Mouse (Mus musculus): ENCODE measurements around the gene Tcea2. TPM values are rescaled to one million over a fixed set of nuclear protein-coding genes. Genes with fewer than 3 reads are reported as not detected.

The Tcea2 gene
- polyA plus RNA-seq, 1 experiment from 2014 or later: 25.3 TPM

- Histone ChIP-seq H3K36me3 (ENCODE audit: control insufficient read depth, insufficient read depth, low read length) (no peaks in the 10 kb centered on the region), H3K9me3 (ENCODE audit: control insufficient read depth, low read length) (no peaks in the 10 kb centered on the region), H3K4me2 (ENCODE audit: low read length) (peak overlapping the region; percentile 68), H3K27ac (ENCODE audit: low read depth) (no peak overlapping the region), H3K4me1 (replicated peaks; ENCODE audit: control insufficient read depth, insufficient read depth, low read length) (peaks cover 1% of the 10 kb centered on the region; the same call in 1 of the 2 replicates), H3K9ac (ENCODE audit: low read length) (peak overlapping the region; percentile 38; the same call in 1 of the 2 replicates), H3K4me3 (ENCODE audit: low read depth, low read length) (peak overlapping the region; percentile 47), H3K27me3 (replicated peaks; ENCODE audit: control insufficient read depth, insufficient read depth, low read length) (peaks cover 64% of the 10 kb centered on the region)
- 5% methylated on average over 56 of the region's 56 CpGs for WGBS
- no peak for ATAC-seq (replicated peaks; ENCODE audit: low FRiP score, low TSS enrichment, low read depth)
- DNase-seq (ENCODE audit: low spot score): peak; percentile 63
These were observed 9.7 kb upstream of the Tcea2 start for GRCm38 (mm10) chr2:181670285-181670912.

- peak; percentile 67 for DNase-seq (ENCODE audit: low spot score)
- 1% methylated on average over 41 of the region's 41 CpGs for WGBS
- H3K27ac ChIP-seq (ENCODE audit: low read depth): no peak overlapping the region
- peak overlapping the region; percentile 47 for H3K4me3 ChIP-seq (ENCODE audit: low read depth, low read length)
- ATAC-seq (replicated peaks; ENCODE audit: low FRiP score, low TSS enrichment, low read depth): no peak
- no peaks in the 10 kb centered on the region for H3K36me3 ChIP-seq (ENCODE audit: control insufficient read depth, insufficient read depth, low read length)
- no peaks in the 10 kb centered on the region for H3K9me3 ChIP-seq (ENCODE audit: control insufficient read depth, low read length)
- peak overlapping the region; percentile 68 for H3K4me2 ChIP-seq (ENCODE audit: low read length)
- H3K27me3 ChIP-seq (replicated peaks; ENCODE audit: control insufficient read depth, insufficient read depth, low read length): peaks cover 64% of the 10 kb centered on the region
- H3K9ac ChIP-seq (ENCODE audit: low read length): peak overlapping the region; percentile 38; the same call in 1 of the 2 replicates
- peaks cover 5% of the 10 kb centered on the region; the same call in 1 of the 2 replicates for H3K4me1 ChIP-seq (replicated peaks; ENCODE audit: control insufficient read depth, insufficient read depth, low read length)
These were observed 9.2 kb upstream of the Tcea2 start for GRCm38 (mm10) chr2:181670913-181671311.

GRCm38 (mm10) chr2:181671326-181671725 is 8.8 kb upstream of the Tcea2 start, which contains the start of gene Sox18:
Gene Sox18 (minus strand): TSS chr2:181671640.
- Histone ChIP-seq H3K4me3 (ENCODE audit: low read depth, low read length) (peak within 1 kb of the TSS; percentile 47), H3K4me1 (replicated peaks; ENCODE audit: control insufficient read depth, insufficient read depth, low read length) (peaks cover 5% of the 10 kb centered on the region; the same call in 1 of the 2 replicates), H3K27ac (ENCODE audit: low read depth) (no peak within 1 kb of the TSS), H3K9me3 (ENCODE audit: control insufficient read depth, low read length) (no peaks in the 10 kb centered on the region), H3K36me3 (ENCODE audit: control insufficient read depth, insufficient read depth, low read length) (no peaks in the 10 kb centered on the region), H3K9ac (ENCODE audit: low read length) (peak within 1 kb of the TSS; percentile 38; the same call in 1 of the 2 replicates), H3K27me3 (replicated peaks; ENCODE audit: control insufficient read depth, insufficient read depth, low read length) (peaks cover 64% of the 10 kb centered on the region), H3K4me2 (ENCODE audit: low read length) (peak within 1 kb of the TSS; percentile 68)
- DNase-seq (ENCODE audit: low spot score) (peak; percentile 63), ATAC-seq (replicated peaks; ENCODE audit: low FRiP score, low TSS enrichment, low read depth) (no peak)
- under 1% methylated on average over 43 of the region's 43 CpGs for WGBS

GRCm38 (mm10) chr2:181671984-181672383 is 8.1 kb upstream of the Tcea2 start:
- peak overlapping the region; percentile 68 for H3K4me2 ChIP-seq (ENCODE audit: low read length)
- H3K27ac ChIP-seq (ENCODE audit: low read depth): no peak overlapping the region
- H3K36me3 ChIP-seq (ENCODE audit: control insufficient read depth, insufficient read depth, low read length): no peaks in the 10 kb centered on the region
- no peaks in the 10 kb centered on the region for H3K9me3 ChIP-seq (ENCODE audit: control insufficient read depth, low read length)
- DNase-seq (ENCODE audit: low spot score) (no peak), ATAC-seq (replicated peaks; ENCODE audit: low FRiP score, low TSS enrichment, low read depth) (no peak)
- H3K4me3 ChIP-seq (ENCODE audit: low read depth, low read length): 0 out of 2 replicates have a peak overlapping the region, but pooled peaks have one; percentile 47
- H3K4me1 ChIP-seq (replicated peaks; ENCODE audit: control insufficient read depth, insufficient read depth, low read length): peaks cover 5% of the 10 kb centered on the region; the same call in 1 of the 2 replicates
- H3K27me3 ChIP-seq (replicated peaks; ENCODE audit: control insufficient read depth, insufficient read depth, low read length): peaks cover 64% of the 10 kb centered on the region
- H3K9ac ChIP-seq (ENCODE audit: low read length): no peak overlapping the region
- WGBS: 30% methylated on average over 7 of the region's 7 CpGs

- peaks cover 5% of the 10 kb centered on the region; the same call in 1 of the 2 replicates for H3K4me1 ChIP-seq (replicated peaks; ENCODE audit: control insufficient read depth, insufficient read depth, low read length)
- no peak overlapping the region for H3K4me2 ChIP-seq (ENCODE audit: low read length)
- ATAC-seq (replicated peaks; ENCODE audit: low FRiP score, low TSS enrichment, low read depth): no peak
- peaks cover 55% of the 10 kb centered on the region for H3K27me3 ChIP-seq (replicated peaks; ENCODE audit: control insufficient read depth, insufficient read depth, low read length)
- H3K36me3 ChIP-seq (ENCODE audit: control insufficient read depth, insufficient read depth, low read length): no peaks in the 10 kb centered on the region
- no peaks in the 10 kb centered on the region for H3K9me3 ChIP-seq (ENCODE audit: control insufficient read depth, low read length)
- WGBS: 43% methylated on average over 1 of the region's 1 CpGs
- H3K9ac ChIP-seq (ENCODE audit: low read length): no peak overlapping the region
- DNase-seq (ENCODE audit: low spot score): no peak
- no peak overlapping the region for H3K4me3 ChIP-seq (ENCODE audit: low read depth, low read length)
- no peak overlapping the region for H3K27ac ChIP-seq (ENCODE audit: low read depth)
These were observed 6.6 kb upstream of the Tcea2 start for GRCm38 (mm10) chr2:181673501-181673900.

- Histone ChIP-seq H3K4me1 (replicated peaks; ENCODE audit: control insufficient read depth, insufficient read depth, low read length) (peaks cover 5% of the 10 kb centered on the region; the same call in 1 of the 2 replicates), H3K27ac (ENCODE audit: low read depth) (no peak overlapping the region)
These were observed 5.2 kb upstream of the Tcea2 start for GRCm38 (mm10) chr2:181674934-181675333.

GRCm38 (mm10) chr2:181675454-181675853 is 4.7 kb upstream of the Tcea2 start:
- no peak overlapping the region for H3K4me3 ChIP-seq (ENCODE audit: low read depth, low read length)
- H3K27ac ChIP-seq (ENCODE audit: low read depth): no peak overlapping the region
- H3K9me3 ChIP-seq (ENCODE audit: control insufficient read depth, low read length): no peaks in the 10 kb centered on the region
- peaks cover 5% of the 10 kb centered on the region; the same call in 1 of the 2 replicates for H3K4me1 ChIP-seq (replicated peaks; ENCODE audit: control insufficient read depth, insufficient read depth, low read length)
- peak overlapping the region; percentile 43 for H3K4me2 ChIP-seq (ENCODE audit: low read length)
- no peak overlapping the region for H3K9ac ChIP-seq (ENCODE audit: low read length)
- WGBS: 3% methylated on average over 14 of the region's 14 CpGs
- H3K36me3 ChIP-seq (ENCODE audit: control insufficient read depth, insufficient read depth, low read length): no peaks in the 10 kb centered on the region
- ATAC-seq (replicated peaks; ENCODE audit: low FRiP score, low TSS enrichment, low read depth) (no peak), DNase-seq (ENCODE audit: low spot score) (no peak)
- peaks cover 35% of the 10 kb centered on the region for H3K27me3 ChIP-seq (replicated peaks; ENCODE audit: control insufficient read depth, insufficient read depth, low read length)

More at GRCm38 (mm10) chr2:181674934-181675333, 5.2 kb upstream of the Tcea2 start:
- ATAC-seq (replicated peaks; ENCODE audit: low FRiP score, low TSS enrichment, low read depth) (no peak), DNase-seq (ENCODE audit: low spot score) (no peak)
- 81% methylated on average over 4 of the region's 4 CpGs for WGBS
- Histone ChIP-seq H3K36me3 (ENCODE audit: control insufficient read depth, insufficient read depth, low read length) (no peaks in the 10 kb centered on the region), H3K27me3 (replicated peaks; ENCODE audit: control insufficient read depth, insufficient read depth, low read length) (peaks cover 40% of the 10 kb centered on the region), H3K9me3 (ENCODE audit: control insufficient read depth, low read length) (no peaks in the 10 kb centered on the region), H3K4me2 (ENCODE audit: low read length) (no peak overlapping the region), H3K9ac (ENCODE audit: low read length) (no peak overlapping the region), H3K4me3 (ENCODE audit: low read depth, low read length) (no peak overlapping the region)

GRCm38 (mm10) chr2:181676424-181676823 is 3.7 kb upstream of the Tcea2 start:
- H3K27ac ChIP-seq (ENCODE audit: low read depth): no peak overlapping the region
- ATAC-seq (replicated peaks; ENCODE audit: low FRiP score, low TSS enrichment, low read depth): no peak
- no peak overlapping the region for H3K4me3 ChIP-seq (ENCODE audit: low read depth, low read length)
- H3K27me3 ChIP-seq (replicated peaks; ENCODE audit: control insufficient read depth, insufficient read depth, low read length): peaks cover 25% of the 10 kb centered on the region
- no peak overlapping the region for H3K4me2 ChIP-seq (ENCODE audit: low read length)
- no peaks in the 10 kb centered on the region for H3K9me3 ChIP-seq (ENCODE audit: control insufficient read depth, low read length)
- 70% methylated on average over 2 of the region's 2 CpGs for WGBS
- H3K36me3 ChIP-seq (ENCODE audit: control insufficient read depth, insufficient read depth, low read length): no peaks in the 10 kb centered on the region
- DNase-seq (ENCODE audit: low spot score): no peak
- H3K4me1 ChIP-seq (replicated peaks; ENCODE audit: control insufficient read depth, insufficient read depth, low read length): peaks cover 11% of the 10 kb centered on the region; the same call in 1 of the 2 replicates
- H3K9ac ChIP-seq (ENCODE audit: low read length): no peak overlapping the region
